Mouse (Mus musculus) intestine, embryonic 14.5 days (tissue): ENCODE results near the gene Mab21l3. TPM values are rescaled to one million over a fixed set of nuclear protein-coding genes. Genes with fewer than 3 reads are reported as not detected.

Experiments used
- ATAC-seq: fragments of 200-750 bp; cut with Nextera tagmentation; replicated peaks from 2 replicates; pipeline ENCODE4 v1.8.0; 2017; ENCODE audit warnings: low read depth, moderate number of reproducible peaks, moderate TSS enrichment, moderate library complexity; ENCODE audit not compliant: low FRiP score, low TSS enrichment
- DNase-seq: peaks from one replicate; pipeline ENCODE4 v3.0.0-alpha.2; 2018; ENCODE audit warnings: low spot score
- H3K27ac ChIP-seq: fragments of 300-500 bp; sonication (generic); 2 replicates; pipeline ENCODE4 v1.5.1; 2014; ENCODE audit warnings: low read depth, mild to moderate bottlenecking, control low read depth
- H3K27me3 ChIP-seq: fragments of 300-500 bp; sonication (generic); replicated peaks from 2 replicates; pipeline ENCODE4 v1.6.1; 2014; ENCODE audit warnings: low read length, control low read depth; ENCODE audit not compliant: control insufficient read depth, insufficient read depth
- H3K36me3 ChIP-seq: fragments of 300-500 bp; sonication (generic); 2 replicates; pipeline ENCODE4 v1.6.1; 2014; ENCODE audit warnings: low read length, control low read depth; ENCODE audit not compliant: control insufficient read depth, insufficient read depth
- H3K4me1 ChIP-seq: fragments of 300-500 bp; sonication (generic); replicated peaks from 2 replicates; pipeline ENCODE4 v1.6.1; 2014; ENCODE audit warnings: low read length, control low read depth, mixed read lengths; ENCODE audit not compliant: control insufficient read depth, insufficient read depth
- H3K4me2 ChIP-seq: fragments of 300-500 bp; sonication (generic); 2 replicates; pipeline ENCODE4 v1.6.1; 2014; ENCODE audit warnings: low read length
- H3K4me3 ChIP-seq: fragments of 300-500 bp; sonication (generic); 2 replicates; pipeline ENCODE4 v1.5.1; 2014; ENCODE audit warnings: low read depth, low read length, control low read depth, mixed read lengths
- H3K9ac ChIP-seq: fragments of 300-500 bp; sonication (generic); 2 replicates; pipeline ENCODE4 v1.6.1; 2014; ENCODE audit warnings: mild to moderate bottlenecking, low read length
- H3K9me3 ChIP-seq: fragments of 300-500 bp; sonication (generic); 2 replicates; pipeline ENCODE4 v1.6.1; 2016; ENCODE audit warnings: low read length, control low read depth; ENCODE audit not compliant: control insufficient read depth
- WGBS: fragments of 180-500 bp; shearing (Covaris S2); extraction: QIAGEN DNeasy Blood & Tissue Kit; methylation state at CpG from one replicate; pipeline ENCODE4 v1.1.7; 2014; 5-methylcytosine and 5-hydroxymethylcytosine counted together
- polyA plus RNA-seq: library from polyadenylated mRNA; unstranded; fragments of >200 nt; fragmentation: Nextera tagmentation; extraction: Ambion mirVana; gene quantifications from 2 replicates; pipeline ENCODE4 v1.2.1, GENCODE M21; 2014

Gene Mab21l3
- polyA plus RNA-seq, 1 experiment from 2014 or later: 3.2 TPM

DNA sequence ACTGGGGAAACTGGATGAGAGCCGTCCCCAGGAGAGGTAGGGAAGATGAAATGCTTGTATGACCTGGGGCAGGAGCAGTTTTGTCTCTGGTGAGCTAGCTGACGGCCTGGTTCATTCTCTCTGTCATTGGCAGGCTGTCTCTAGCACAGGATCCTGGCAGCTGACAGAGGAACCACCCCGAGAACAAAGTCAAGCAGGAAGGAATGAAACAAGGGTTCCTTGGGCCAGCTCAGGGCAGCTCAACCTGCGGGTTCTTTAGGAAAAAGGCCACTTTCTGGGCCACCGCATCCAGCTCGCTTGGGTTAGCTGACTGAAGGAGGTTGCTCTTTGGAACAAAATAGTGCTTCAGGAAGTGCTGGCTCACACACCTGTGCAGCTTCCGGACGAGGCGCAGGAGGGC lies 34.0 kb downstream of the Mab21l3 start:
- 0 out of 2 replicates have a peak, but pooled peaks cover 4% of the 10 kb centered on the region for H3K36me3 ChIP-seq
- no peaks in the 10 kb centered on the region for H3K4me1 ChIP-seq
- no peak overlapping the region for H3K4me2 ChIP-seq
- ATAC-seq: no peak
- H3K9ac ChIP-seq: no peak overlapping the region
- no peaks in the 10 kb centered on the region for H3K9me3 ChIP-seq
- H3K27me3 ChIP-seq: no peaks in the 10 kb centered on the region
- DNase-seq: no peak
- H3K27ac ChIP-seq: no peak overlapping the region
- 82% methylated on average over 9 of the region's 9 CpGs for WGBS
- H3K4me3 ChIP-seq: no peak overlapping the region

DNA sequence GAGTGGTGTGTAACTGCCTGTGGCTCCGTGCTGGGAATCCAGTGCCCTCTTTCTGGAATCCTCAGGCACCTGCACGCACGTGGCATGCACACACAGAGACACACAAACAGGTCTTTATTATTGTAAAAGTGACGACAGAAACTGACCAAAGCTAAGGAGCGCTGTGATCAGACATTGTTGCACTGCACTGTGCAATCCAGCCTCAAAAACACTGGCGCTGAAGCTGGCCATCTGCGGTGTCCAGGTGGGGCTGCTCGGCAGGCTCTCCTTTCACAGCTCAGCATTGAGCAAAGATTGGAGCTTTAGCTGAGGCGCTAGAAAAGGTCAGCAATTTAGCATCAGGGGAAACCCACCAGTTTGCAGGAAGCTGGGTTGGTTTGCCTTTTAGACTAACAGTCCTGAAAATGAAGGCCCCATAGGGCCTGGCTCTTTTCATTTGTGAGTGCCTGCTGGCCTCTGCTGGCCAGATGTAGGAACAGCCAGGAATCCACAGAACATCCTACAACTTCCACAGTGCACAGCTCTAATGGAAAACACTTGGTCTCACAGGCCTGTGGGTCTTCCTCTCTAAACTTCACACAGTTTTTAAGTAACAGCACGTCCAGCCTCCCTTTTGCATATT lies 36.3 kb downstream of the Mab21l3 start:
- H3K4me3 ChIP-seq: no peak overlapping the region
- no peak overlapping the region for H3K9ac ChIP-seq
- no peak overlapping the region for H3K27ac ChIP-seq
- H3K9me3 ChIP-seq: no peaks in the 10 kb centered on the region
- ATAC-seq (peak; percentile 84), DNase-seq (peak; percentile 86)
- 63% methylated on average over 10 of the region's 10 CpGs for WGBS
- H3K4me1 ChIP-seq: no peaks in the 10 kb centered on the region
- H3K4me2 ChIP-seq: no peak overlapping the region
- no peaks in the 10 kb centered on the region for H3K36me3 ChIP-seq
- no peaks in the 10 kb centered on the region for H3K27me3 ChIP-seq

GRCm38 (mm10) chr3:101811931-101812330 lies 36.8 kb downstream of the Mab21l3 start:
- H3K4me2 ChIP-seq: no peak overlapping the region
- no peak for ATAC-seq
- H3K27me3 ChIP-seq: no peaks in the 10 kb centered on the region
- DNase-seq: no peak
- H3K9me3 ChIP-seq: no peaks in the 10 kb centered on the region
- H3K4me3 ChIP-seq: no peak overlapping the region
- no peaks in the 10 kb centered on the region for H3K36me3 ChIP-seq
- H3K27ac ChIP-seq: no peak overlapping the region
- H3K9ac ChIP-seq: no peak overlapping the region
- 61% methylated on average over 4 of the region's 4 CpGs for WGBS
- H3K4me1 ChIP-seq: no peaks in the 10 kb centered on the region

DNA sequence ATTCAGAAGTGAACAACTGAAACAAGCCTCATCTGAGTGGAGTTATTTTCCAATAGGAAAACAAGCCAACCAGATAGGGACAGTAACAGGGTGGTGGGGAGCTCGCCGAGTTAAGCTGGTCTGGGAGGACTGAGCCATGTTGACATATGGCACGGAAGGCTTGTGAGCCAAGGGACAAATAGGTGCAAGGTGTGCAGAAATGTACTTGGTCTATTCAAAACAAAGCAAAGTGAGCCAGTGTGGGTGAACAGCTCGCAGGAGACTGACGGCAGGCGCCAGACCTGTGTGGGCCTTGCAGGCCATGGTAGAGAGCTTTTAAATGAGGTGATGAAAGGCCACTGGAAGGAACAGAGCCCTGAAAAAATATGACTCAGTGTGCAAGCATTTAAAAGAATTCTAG lies 41.1 kb downstream of the Mab21l3 start:
- 88% methylated on average over 6 of the region's 6 CpGs for WGBS
- Histone ChIP-seq H3K9me3 (no peaks in the 10 kb centered on the region), H3K9ac (no peak overlapping the region), H3K4me2 (no peak overlapping the region), H3K36me3 (no peaks in the 10 kb centered on the region), H3K27ac (no peak overlapping the region), H3K27me3 (no peaks in the 10 kb centered on the region), H3K4me3 (no peak overlapping the region), H3K4me1 (peaks cover 12% of the 10 kb centered on the region)
- ATAC-seq: no peak
- no peak for DNase-seq

GRCm38 (mm10) chr3:101806941-101807340 lies 41.8 kb downstream of the Mab21l3 start:
- no peak for DNase-seq

GRCm38 (mm10) chr3:101806149-101806548 lies 42.6 kb downstream of the Mab21l3 start:
- 7% methylated on average over 16 of the region's 16 CpGs for WGBS
- no peaks in the 10 kb centered on the region for H3K27me3 ChIP-seq
- peaks cover 12% of the 10 kb centered on the region for H3K4me1 ChIP-seq
- peak; percentile 97 for DNase-seq
- H3K4me3 ChIP-seq: no peak overlapping the region
- H3K27ac ChIP-seq: peak overlapping the region; percentile 43; the same call in 1 of the 2 replicates
- peak; percentile 86 for ATAC-seq
- no peaks in the 10 kb centered on the region for H3K36me3 ChIP-seq
- H3K9me3 ChIP-seq: no peaks in the 10 kb centered on the region
- H3K9ac ChIP-seq: no peak overlapping the region
- peak overlapping the region; percentile 18; the same call in 1 of the 2 replicates for H3K4me2 ChIP-seq

More at GRCm38 (mm10) chr3:101806941-101807340, 41.8 kb downstream of the Mab21l3 start:
- H3K27ac ChIP-seq: no peak overlapping the region
- H3K27me3 ChIP-seq: no peaks in the 10 kb centered on the region
- H3K4me3 ChIP-seq: no peak overlapping the region
- H3K9ac ChIP-seq: no peak overlapping the region
- ATAC-seq: no peak
- H3K4me2 ChIP-seq: no peak overlapping the region
- WGBS: 46% methylated on average over 4 of the region's 4 CpGs
- no peaks in the 10 kb centered on the region for H3K9me3 ChIP-seq
- H3K4me1 ChIP-seq: peaks cover 12% of the 10 kb centered on the region
- no peaks in the 10 kb centered on the region for H3K36me3 ChIP-seq

DNA sequence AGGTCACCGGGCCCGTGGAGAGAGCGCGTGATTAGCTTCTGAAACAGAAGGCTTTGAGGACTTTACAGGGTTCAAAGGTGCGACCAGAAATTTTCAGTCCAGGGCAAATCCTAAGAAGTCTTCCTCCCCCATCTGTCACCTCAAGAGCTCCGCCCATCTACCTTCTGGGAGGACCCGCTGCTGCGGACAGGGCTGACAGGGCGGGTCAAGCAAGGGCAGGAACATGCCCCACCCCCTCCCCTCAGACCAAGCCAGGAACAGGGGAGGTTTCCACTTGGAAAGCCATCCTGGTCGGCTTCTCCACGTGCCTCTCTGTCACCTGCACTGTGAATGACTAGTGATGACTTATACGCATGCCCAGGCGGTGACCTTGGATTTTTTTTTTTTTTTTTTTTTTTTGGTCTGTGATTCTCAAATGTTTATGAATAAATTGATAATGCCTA lies 43.2 kb downstream of the Mab21l3 start:
- Histone ChIP-seq H3K4me2 (no peak overlapping the region; the same call in 1 of the 2 replicates), H3K27me3 (no peaks in the 10 kb centered on the region), H3K27ac (peak overlapping the region; percentile 43; the same call in 1 of the 2 replicates), H3K36me3 (no peaks in the 10 kb centered on the region), H3K4me3 (no peak overlapping the region), H3K9ac (no peak overlapping the region), H3K9me3 (no peaks in the 10 kb centered on the region), H3K4me1 (peaks cover 12% of the 10 kb centered on the region)
- DNase-seq (no peak), ATAC-seq (peak; percentile 64)
- WGBS: 21% methylated on average over 13 of the region's 13 CpGs

DNA sequence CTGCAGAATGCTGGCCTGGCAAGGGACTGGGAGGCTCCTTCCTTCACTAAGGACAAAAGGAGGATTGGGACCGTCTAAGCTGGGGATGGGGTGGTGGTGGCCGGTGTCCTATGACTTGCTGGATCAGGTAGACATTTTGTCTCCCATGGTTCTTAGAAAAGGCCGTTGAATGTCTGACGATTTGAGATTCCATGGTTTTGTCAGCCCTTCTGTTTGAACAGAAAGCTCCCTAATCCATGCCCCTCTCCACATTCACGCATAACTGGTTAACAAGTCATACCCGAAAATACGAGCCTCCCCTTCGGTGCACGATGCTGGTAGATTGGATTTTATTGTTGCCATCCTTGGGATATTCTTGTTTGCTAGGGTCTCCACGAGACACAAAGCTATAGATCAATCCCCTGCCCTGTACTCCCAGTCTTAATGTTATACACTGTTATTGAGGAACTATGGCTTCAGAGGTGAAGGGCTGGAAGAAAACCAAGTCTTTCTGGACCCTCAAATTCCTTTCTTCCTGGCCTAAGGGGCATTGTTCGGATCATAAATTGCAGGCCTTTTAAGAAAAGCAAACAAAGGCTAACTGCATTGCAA lies 43.7 kb downstream of the Mab21l3 start:
- ATAC-seq (no peak), DNase-seq (no peak)
- 61% methylated on average over 11 of the region's 11 CpGs for WGBS
- Histone ChIP-seq H3K9ac (no peak overlapping the region), H3K36me3 (no peaks in the 10 kb centered on the region), H3K4me3 (no peak overlapping the region), H3K27ac (peak overlapping the region; percentile 43; the same call in 1 of the 2 replicates), H3K9me3 (no peaks in the 10 kb centered on the region), H3K27me3 (no peaks in the 10 kb centered on the region), H3K4me1 (peaks cover 12% of the 10 kb centered on the region), H3K4me2 (no peak overlapping the region)

- peaks cover 12% of the 10 kb centered on the region for H3K4me1 ChIP-seq
- no peaks in the 10 kb centered on the region for H3K9me3 ChIP-seq
- no peak overlapping the region for H3K9ac ChIP-seq
- H3K36me3 ChIP-seq: no peaks in the 10 kb centered on the region
- WGBS: 41% methylated on average over 6 of the region's 6 CpGs
- no peak for ATAC-seq
- DNase-seq: no peak
- H3K4me2 ChIP-seq: no peak overlapping the region
- H3K27ac ChIP-seq: no peak overlapping the region
- no peaks in the 10 kb centered on the region for H3K27me3 ChIP-seq
- H3K4me3 ChIP-seq: no peak overlapping the region
Measured at GRCm38 (mm10) chr3:101804331-101804730, 44.4 kb downstream of the Mab21l3 start.
